Mouse (Mus musculus): ENCODE measurements around the gene Gm3012.
"Not testable (repeated sequence)": the region's sequence is repeated elsewhere in the genome, so short reads cannot be mapped to it uniquely, and the experiment has no call there.

Gm3012 gene

DNA sequence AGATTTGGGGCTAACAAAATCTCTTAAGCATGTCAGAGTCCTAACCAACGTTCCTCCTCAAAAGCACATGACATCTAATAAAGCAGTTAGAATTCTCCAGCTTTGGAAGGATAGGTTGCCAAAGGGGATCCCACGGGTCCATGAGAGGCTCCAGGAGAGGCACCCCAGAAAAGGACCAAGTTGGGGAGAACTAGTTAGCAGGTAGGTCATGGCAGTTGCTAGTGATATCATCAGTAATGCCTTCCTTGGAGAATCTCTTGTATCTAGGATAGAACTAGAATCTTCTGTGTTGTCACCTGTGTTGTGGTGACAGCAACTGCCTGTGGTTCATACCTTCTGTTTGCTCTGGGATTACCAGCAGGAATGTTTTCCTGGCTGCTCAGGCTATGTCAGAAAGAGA is at the start of gene Gm3012:
Gm3012 (plus strand) TSS at position 301 of the 400 bp plus-strand sequence.
- DNase-seq (ENCODE audit: low read depth): not testable (repeated sequence)

- not testable (repeated sequence) for DNase-seq (ENCODE audit: low read depth)
Observed at GRCm38 (mm10) chr14:3651730-3652129, 17.4 kb downstream of the Gm3012 start, which contains the start of gene Gm3020. Gene Gm3020 (plus strand): TSS chr14:3652030.

GRCm38 (mm10) chr14:3688483-3688882 is 54.2 kb downstream of the Gm3012 start, which contains the start of gene Gm3043:
Gene Gm3043 (plus strand): TSS chr14:3688783.
- DNase-seq (ENCODE audit: low read depth): not testable (repeated sequence)

All from induced T-regulatory cell, adult 2 months (primary cell).